Mouse (Mus musculus): ENCODE measurements at regions not wholly inside any gene's neighbourhood (a gene's known extent, or its start where the extent isn't known, plus 50 kb on each side); places are given as distances from the start of the nearest gene placed in this dataset.

GRCm38 (mm10) chrX:105710676-105711241 is 53.3 kb upstream of the Fgf16 start:
- no peak for TF ChIP-seq EP300 (optimal IDR thresholded peaks at IDR 0.05)
- TF ChIP-seq CTCF (IDR thresholded peaks at IDR 0.05; ENCODE audit: low read depth) = no peak
